Comparison of ENCODE assay signal across 33 mouse cellular contexts in the genomic region with DNA sequence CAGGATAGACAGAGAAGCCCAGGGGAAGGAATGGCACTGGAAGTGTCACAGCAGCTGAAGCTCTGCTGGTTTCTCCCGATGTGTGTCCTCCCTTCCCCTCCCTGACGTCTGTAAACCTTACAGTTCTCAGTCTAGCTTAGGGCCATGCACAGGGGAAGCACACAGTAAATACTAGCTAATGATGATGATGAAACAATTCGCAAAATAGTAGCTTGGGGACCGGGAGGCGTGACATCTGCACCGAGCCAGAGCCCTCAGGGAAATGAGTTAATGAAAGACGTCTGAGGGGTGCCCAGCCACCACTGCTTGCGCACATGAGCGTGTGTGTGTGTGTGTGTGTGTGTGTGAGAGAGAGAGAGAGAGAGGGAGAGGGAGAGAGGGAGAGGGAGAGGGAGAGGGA. TPM values are rescaled to one million over a fixed set of nuclear protein-coding genes. Genes with fewer than 3 reads are reported as not detected.
"Had no signal": no experiment of that assay in that cellular context is flagged by ENCODE, and none has a peak within 500 bp of the region (broad histone marks: within the 10 kb centered on the region; RNA-seq: fewer than 3 reads in every experiment).

No protein-coding gene starts in this region.

- H3K36me3 ChIP-seq: heart, embryonic 10.5 days; heart, embryonic 12.5 days; hindbrain, embryonic 10.5 days; hindbrain, embryonic 12.5 days; hindbrain, embryonic 15.5 days; kidney, embryonic 15.5 days; limb, embryonic 10.5 days; limb, embryonic 12.5 days; liver, embryonic 13.5 days had no signal

- DNase-seq: gastrocnemius, adult 2 months; gastrocnemius, postnatal 10 days; gastrocnemius, postnatal 25 days; heart, adult 18-20 months; heart, postnatal 10 days; heart, postnatal 4 days; kidney, adult 11 months; kidney, adult 2 months; kidney, adult 9 months; kidney, postnatal 14 days; kidney, postnatal 36 days; liver; liver, embryonic 13.5 days had no signal

- H3K4me2 ChIP-seq: heart, embryonic 12.5 days; hindbrain, embryonic 12.5 days; hindbrain, embryonic 15.5 days; kidney, embryonic 15.5 days; limb, embryonic 12.5 days; liver, embryonic 11.5 days; liver, embryonic 13.5 days had no signal

- H3K9me3 ChIP-seq: heart, embryonic 10.5 days; heart, embryonic 12.5 days; hindbrain, embryonic 10.5 days; hindbrain, embryonic 12.5 days; hindbrain, embryonic 15.5 days; kidney, embryonic 15.5 days; limb, embryonic 10.5 days; limb, embryonic 12.5 days; liver, embryonic 13.5 days had no signal

- H3K4me3 ChIP-seq: gastrocnemius, adult 2 months; heart, embryonic 10.5 days; heart, embryonic 12.5 days; hindbrain, embryonic 10.5 days; hindbrain, embryonic 12.5 days; hindbrain, embryonic 15.5 days; kidney, embryonic 15.5 days; left cerebral cortex, adult 2 months; limb, embryonic 10.5 days; limb, embryonic 12.5 days; liver, embryonic 13.5 days had no signal

- H3K27ac ChIP-seq: gastrocnemius, adult 2 months; heart, embryonic 10.5 days; hindbrain, embryonic 10.5 days; hindbrain, embryonic 12.5 days; hindbrain, embryonic 15.5 days; hindbrain, postnatal 0 days; kidney, embryonic 15.5 days; kidney, postnatal 0 days; left cerebral cortex, adult 2 months; limb, embryonic 10.5 days; limb, embryonic 12.5 days; liver, embryonic 13.5 days had no signal

- H3K9ac ChIP-seq: heart, embryonic 12.5 days; hindbrain, embryonic 12.5 days; hindbrain, embryonic 15.5 days; kidney, embryonic 15.5 days; limb, embryonic 12.5 days; liver, embryonic 13.5 days had no signal

- ATAC-seq: hindbrain, postnatal 0 days; intestine, embryonic 16.5 days had no signal

RNA-seq across cellular contexts. Expression of a gene that starts 15.2 kb away (rescaled TPM):
- total RNA-seq: granulocyte monocyte progenitor cell, adult 5-6 weeks had no signal
- polyA plus RNA-seq: hindbrain, embryonic 15.5 days; limb, embryonic 10.5 days; limb, embryonic 12.5 days had no signal

RNA-seq across cellular contexts. Expression of a gene that starts 17.0 kb away (rescaled TPM):
- total RNA-seq: gastrocnemius, adult 2 months; gastrocnemius, postnatal 10 days; gastrocnemius, postnatal 25 days; gastrocnemius, postnatal 4 days; heart, postnatal 25 days; heart, postnatal 4 days; layer of hippocampus, postnatal 25 days; left cerebral cortex, adult 2 months; left cerebral cortex, postnatal 14 days; left cerebral cortex, postnatal 36 days had no signal
- polyA plus RNA-seq: heart, embryonic 14.5 days had no signal
